Mouse (Mus musculus): Measurements from ENCODE around the gene Pomt1.
A peak's percentile ranks its signal among the peaks of the same experiment; 100 is the strongest.
"Not testable (repeated sequence)": the region's sequence is repeated elsewhere in the genome, so short reads cannot be mapped to it uniquely, and the experiment has no call there.

Pomt1 gene

GRCm38 (mm10) chr2:32282289-32282688, 45.9 kb downstream of the Pomt1 start:
- DNase-seq (ENCODE audit: low read depth, low spot score), result no peak

GRCm38 (mm10) chr2:32282727-32283126, 46.3 kb downstream of the Pomt1 start:
- no peak for DNase-seq (ENCODE audit: low read depth, low spot score)

- no peak for DNase-seq (ENCODE audit: low read depth, low spot score)
These were observed 47.6 kb downstream of the Pomt1 start for GRCm38 (mm10) chr2:32283986-32284385.

- no peak for DNase-seq (ENCODE audit: low read depth, low spot score)
These were observed 51.0 kb downstream of the Pomt1 start, which contains the start of gene Golga2 for GRCm38 (mm10) chr2:32287334-32287840. Gene Golga2, plus strand, starts transcription at chr2:32287384.

GRCm38 (mm10) chr2:32287923-32288367, 51.6 kb downstream of the Pomt1 start, which contains the start of gene Swi5:
Gene Swi5, minus strand, starts transcription at chr2:32288075.
- DNase-seq (ENCODE audit: low read depth, low spot score), result peak; percentile 100

GRCm38 (mm10) chr2:32288371-32288931, 52.1 kb downstream of the Pomt1 start:
- DNase-seq (ENCODE audit: low read depth, low spot score), result no peak

- no peak for DNase-seq (ENCODE audit: low read depth, low spot score)
These were observed 53.2 kb downstream of the Pomt1 start for GRCm38 (mm10) chr2:32289578-32289977.

- DNase-seq (ENCODE audit: low read depth, low spot score), result no peak
These were observed 58.0 kb downstream of the Pomt1 start for GRCm38 (mm10) chr2:32294348-32294747.

- DNase-seq (ENCODE audit: low read depth, low spot score), result no peak
These were observed 58.9 kb downstream of the Pomt1 start for GRCm38 (mm10) chr2:32295285-32295684.

GRCm38 (mm10) chr2:32295842-32296241, 59.5 kb downstream of the Pomt1 start:
- DNase-seq (ENCODE audit: low read depth, low spot score), result not testable (repeated sequence)

GRCm38 (mm10) chr2:32299469-32299868, 63.1 kb downstream of the Pomt1 start:
- DNase-seq (ENCODE audit: low read depth, low spot score), result no peak

- no peak for DNase-seq (ENCODE audit: low read depth, low spot score)
These were observed 66.6 kb downstream of the Pomt1 start for GRCm38 (mm10) chr2:32302952-32303351.

- no peak for DNase-seq (ENCODE audit: low read depth, low spot score)
These were observed 67.9 kb downstream of the Pomt1 start for GRCm38 (mm10) chr2:32304145-32304832.

Data from WW6 (cell line).